Mouse (Mus musculus): Measurements from ENCODE around the gene Col26a1. TPM values are rescaled to one million over a fixed set of nuclear protein-coding genes. Genes with fewer than 3 reads are reported as not detected.

Gene Col26a1
- total and polyA plus RNA-seq, 3 experiments = 0.72 TPM; not detected in 2

- no peaks in the 10 kb centered on the region for H3K4me1 ChIP-seq (ENCODE audit: control insufficient read depth in 1 of 2, insufficient read depth in 2 of 2)
- no peak overlapping the region for H3K27ac ChIP-seq (ENCODE audit: insufficient read depth, low read depth)
- peaks cover 8% of the 10 kb centered on the region for H3K9me3 ChIP-seq (replicated peaks; ENCODE audit: low read length)
- H3K9ac ChIP-seq (ENCODE audit: insufficient read depth, low read depth) = no peak overlapping the region
- no peaks in the 10 kb centered on the region for H3K36me3 ChIP-seq (replicated peaks in 1 of 2; ENCODE audit: control insufficient read depth in 1 of 2, insufficient read depth in 1 of 2, low read length in 1 of 2)
- no peak for DNase-seq (ENCODE audit: extremely low read depth)
- dilution Hi-C loops (cut with MboI; ENCODE audit: extremely low pct_ligation_motif_present, extremely low pct_unique_long_range_greater_than_20kb, low sequenced_read_pairs) = no loop called here
- H3K27me3 ChIP-seq (replicated peaks) = peaks cover 27% of the 10 kb centered on the region
- no peak overlapping the region for H3K4me2 ChIP-seq (ENCODE audit: insufficient read depth, low read depth, poor library complexity, severe bottlenecking)
- H3K79me2 ChIP-seq (replicated peaks; ENCODE audit: control insufficient read depth, extremely low read depth, insufficient read depth, poor library complexity, severe bottlenecking) = no peaks in the 10 kb centered on the region
- TF ChIP-seq USF2 (conservative IDR thresholded peaks at IDR 0.05; ENCODE audit: low read depth, low read length) = no peak
- no peak for TF ChIP-seq CHD2 (IDR thresholded peaks at IDR 0.05; ENCODE audit: low read length)
- TF ChIP-seq CTCF (conservative IDR thresholded peaks at IDR 0.05 in 1 of 2, IDR thresholded peaks at IDR 0.05 in 1 of 2; ENCODE audit: low read depth in 2 of 2, low read length in 2 of 2) = no peak
- TF ChIP-seq RCOR1 (conservative IDR thresholded peaks at IDR 0.05; ENCODE audit: low read depth, low read length) = no peak
- TF ChIP-seq HCFC1 (IDR thresholded peaks at IDR 0.05; ENCODE audit: low read depth, low read length) = no peak
- TF ChIP-seq MYC (IDR thresholded peaks at IDR 0.05; ENCODE audit: low read depth, low read length) = no peak
- TF ChIP-seq ETS1 (conservative IDR thresholded peaks at IDR 0.05; ENCODE audit: low read depth, low read length) = no peak
- no peak for TF ChIP-seq JUND (conservative IDR thresholded peaks at IDR 0.05; ENCODE audit: low read depth, low read length)
- TF ChIP-seq E2F4 (IDR thresholded peaks at IDR 0.05; ENCODE audit: insufficient replicate concordance, low read depth, low read length) = no peak
- TF ChIP-seq EP300 (IDR thresholded peaks at IDR 0.05; ENCODE audit: low read length) = no peak
- TF ChIP-seq TBP (conservative IDR thresholded peaks at IDR 0.05; ENCODE audit: low read depth, low read length) = no peak
- TF ChIP-seq GABPA (IDR thresholded peaks at IDR 0.05; ENCODE audit: insufficient replicate concordance, low read depth, low read length) = no peak
- no peak for TF ChIP-seq MAZ (IDR thresholded peaks at IDR 0.05; ENCODE audit: low read depth, low read length)
- TF ChIP-seq UBTF (IDR thresholded peaks at IDR 0.05; ENCODE audit: low read depth, low read length) = no peak
- TF ChIP-seq POLR2AphosphoS2 (IDR thresholded peaks at IDR 0.05; ENCODE audit: low read depth, low read length) = no peak
- no peak for TF ChIP-seq POLR2A (IDR thresholded peaks at IDR 0.05; ENCODE audit: low read depth, low read length)
- no peak for TF ChIP-seq RAD21 (IDR thresholded peaks at IDR 0.05; ENCODE audit: low read depth, low read length)
- TF ChIP-seq JUN (IDR thresholded peaks at IDR 0.05; ENCODE audit: insufficient read depth, low read depth, low read length) = no peak
- H3K4me3 ChIP-seq (replicated peaks in 1 of 3; ENCODE audit: low read depth in 2 of 3, low read length in 2 of 3, poor library complexity in 1 of 3) = no peak overlapping the region
- in situ Hi-C loops (cut with MboI; ENCODE audit: low pct_ligation_motif_present, low pct_unique_long_range_greater_than_20kb, low sequenced_read_pairs) = no loop called here
These were observed 174.9 kb downstream of the Col26a1 start for GRCm38 (mm10) chr5:136708116-136708515.

DNA sequence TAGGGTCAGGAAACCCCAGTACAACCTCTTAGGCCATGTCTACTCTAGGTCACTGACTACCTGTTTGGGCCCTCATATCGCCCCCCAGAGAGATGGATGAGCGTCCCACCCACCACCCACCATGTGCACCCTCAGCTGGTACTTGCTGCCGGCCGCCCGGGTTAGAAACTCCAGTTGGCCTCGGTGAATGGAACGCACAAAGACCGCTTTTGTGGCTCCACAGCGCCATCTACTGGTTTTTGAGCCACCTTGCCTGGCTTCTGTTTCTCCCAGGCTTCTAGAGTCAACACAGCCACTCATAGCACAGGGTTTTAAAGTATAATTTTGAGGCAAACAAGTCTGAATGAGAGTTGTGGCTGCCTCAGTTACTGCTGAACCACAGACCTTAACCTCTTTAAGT is 176.2 kb downstream of the Col26a1 start:
- Histone ChIP-seq H3K27me3 (replicated peaks) (peaks cover 30% of the 10 kb centered on the region), H3K79me2 (replicated peaks; ENCODE audit: control insufficient read depth, extremely low read depth, insufficient read depth, poor library complexity, severe bottlenecking) (no peaks in the 10 kb centered on the region), H3K9me3 (replicated peaks; ENCODE audit: low read length) (peaks cover 8% of the 10 kb centered on the region), H3K27ac (ENCODE audit: insufficient read depth, low read depth) (no peak overlapping the region), H3K9ac (ENCODE audit: insufficient read depth, low read depth) (no peak overlapping the region), H3K4me3 (replicated peaks in 1 of 3; ENCODE audit: low read depth in 2 of 3, low read length in 2 of 3, poor library complexity in 1 of 3) (no peak overlapping the region), H3K4me1 (ENCODE audit: control insufficient read depth in 1 of 2, insufficient read depth in 2 of 2) (peaks cover 2 to 6% of the 10 kb centered on the region in 2 experiments; a peak in 2 of 4 replicates), H3K36me3 (replicated peaks in 1 of 2; ENCODE audit: control insufficient read depth in 1 of 2, insufficient read depth in 1 of 2, low read length in 1 of 2) (no peaks in the 10 kb centered on the region), H3K4me2 (ENCODE audit: insufficient read depth, low read depth, poor library complexity, severe bottlenecking) (no peak overlapping the region)
- DNase-seq (ENCODE audit: extremely low read depth) = peak; percentile 75
- dilution Hi-C loops (cut with MboI; ENCODE audit: extremely low pct_ligation_motif_present, extremely low pct_unique_long_range_greater_than_20kb, low sequenced_read_pairs) (no loop called here), in situ Hi-C loops (cut with MboI; ENCODE audit: low pct_ligation_motif_present, low pct_unique_long_range_greater_than_20kb, low sequenced_read_pairs) (no loop called here)
- TF ChIP-seq CTCF (conservative IDR thresholded peaks at IDR 0.05 in 1 of 2, IDR thresholded peaks at IDR 0.05 in 1 of 2; ENCODE audit: low read depth in 2 of 2, low read length in 2 of 2) = peak; percentile 29 to 83; a peak in 3 of 4 replicates
- no peak for TF ChIP-seq POLR2A (IDR thresholded peaks at IDR 0.05; ENCODE audit: low read depth, low read length)
- no peak for TF ChIP-seq EP300 (IDR thresholded peaks at IDR 0.05; ENCODE audit: low read length)
- no peak for TF ChIP-seq MAX (IDR thresholded peaks at IDR 0.05; ENCODE audit: low read length)
- no peak for TF ChIP-seq BHLHE40 (IDR thresholded peaks at IDR 0.05; ENCODE audit: low read depth, low read length)
- peak; percentile 20; the same call in 1 of the 2 replicates for TF ChIP-seq ZC3H11A (IDR thresholded peaks at IDR 0.05; ENCODE audit: low read depth, low read length)
- TF ChIP-seq RAD21 (IDR thresholded peaks at IDR 0.05; ENCODE audit: low read depth, low read length) = peak; percentile 86
- peak; percentile 24; the same call in 1 of the 2 replicates for TF ChIP-seq IRF4 (IDR thresholded peaks at IDR 0.05; ENCODE audit: low read depth, low read length)
- no peak for TF ChIP-seq MAFK (IDR thresholded peaks at IDR 0.05; ENCODE audit: insufficient replicate concordance, low read length)
- TF ChIP-seq NELFE (IDR thresholded peaks at IDR 0.05; ENCODE audit: low read depth, low read length) = 0 out of 2 replicates have a peak, but pooled peaks have one; percentile 28
- no peak for TF ChIP-seq TBP (conservative IDR thresholded peaks at IDR 0.05; ENCODE audit: low read depth, low read length)
- no peak for TF ChIP-seq NRF1 (IDR thresholded peaks at IDR 0.05; ENCODE audit: low read depth, low read length)
- no peak for TF ChIP-seq ETS1 (conservative IDR thresholded peaks at IDR 0.05; ENCODE audit: low read depth, low read length)
- TF ChIP-seq MAZ (IDR thresholded peaks at IDR 0.05; ENCODE audit: low read depth, low read length) = no peak
- TF ChIP-seq USF2 (conservative IDR thresholded peaks at IDR 0.05; ENCODE audit: low read depth, low read length) = no peak
- no peak for TF ChIP-seq RCOR1 (conservative IDR thresholded peaks at IDR 0.05; ENCODE audit: low read depth, low read length)
- TF ChIP-seq SMC3 (IDR thresholded peaks at IDR 0.05; ENCODE audit: low read depth, low read length) = peak; percentile 71
- no peak for TF ChIP-seq JUND (conservative IDR thresholded peaks at IDR 0.05; ENCODE audit: low read depth, low read length)
- no peak for TF ChIP-seq MEF2A (IDR thresholded peaks at IDR 0.05; ENCODE audit: borderline replicate concordance, low read depth, low read length)
- TF ChIP-seq GABPA (IDR thresholded peaks at IDR 0.05; ENCODE audit: insufficient replicate concordance, low read depth, low read length) = no peak
